Mouse (Mus musculus) liver, postnatal 0 days (tissue): ENCODE results near the gene Mob3b. TPM values are rescaled to one million over a fixed set of nuclear protein-coding genes. Genes with fewer than 3 reads are reported as not detected.

Experiments
- ATAC-seq: fragments of 200-750 bp; cut with Nextera tagmentation; 2 replicates; pipeline ENCODE4 v1.8.0; 2017; ENCODE audit warnings: mild to moderate bottlenecking, moderate library complexity
- DNase-seq: peaks from one replicate; pipeline ENCODE4 v3.0.0-alpha.2; 2016
- H3K27ac ChIP-seq: fragments of 300-500 bp; sonication (generic); 2 replicates; pipeline ENCODE4 v1.5.1; 2014; ENCODE audit warnings: antibody characterized with exemption, moderate library complexity, mild to moderate bottlenecking, low read depth
- H3K27me3 ChIP-seq: fragments of 300-500 bp; sonication (generic); 2 replicates; pipeline ENCODE4 v1.6.1; 2014; ENCODE audit warnings: low read length, control low read depth, mixed read lengths; ENCODE audit not compliant: insufficient read depth
- H3K36me3 ChIP-seq: fragments of 300-500 bp; sonication (generic); replicated peaks from 2 replicates; pipeline ENCODE4 v1.6.1; 2014; ENCODE audit warnings: mild to moderate bottlenecking, control low read depth, low read length, moderate library complexity, mixed read lengths; ENCODE audit not compliant: insufficient read depth
- H3K4me1 ChIP-seq: fragments of 300-500 bp; sonication (generic); 2 replicates; pipeline ENCODE4 v1.6.1; 2014; ENCODE audit warnings: antibody characterized with exemption, mild to moderate bottlenecking, control low read depth; ENCODE audit not compliant: insufficient read depth
- H3K4me2 ChIP-seq: fragments of 300-500 bp; sonication (generic); 2 replicates; pipeline ENCODE4 v1.6.1; 2014; ENCODE audit warnings: low read depth, mild to moderate bottlenecking, low read length, moderate library complexity, mixed read lengths
- H3K4me3 ChIP-seq: fragments of 300-500 bp; sonication (generic); 2 replicates; pipeline ENCODE4 v1.5.1; 2014; ENCODE audit warnings: low read depth, low read length
- H3K9ac ChIP-seq: fragments of 300-500 bp; sonication (generic); replicated peaks from 2 replicates; pipeline ENCODE4 v1.6.1; 2014; ENCODE audit warnings: mild to moderate bottlenecking, moderate library complexity
- H3K9me3 ChIP-seq: fragments of 300-500 bp; sonication (generic); 2 replicates; pipeline ENCODE4 v1.6.1; 2016; ENCODE audit warnings: mild to moderate bottlenecking, control low read depth, low read length, mixed read lengths
- CTCF ChIP-seq: sonication (generic); IDR thresholded peaks from 2 replicates; pipeline ENCODE4 v1.5.1; 2016; ENCODE audit warnings: antibody characterized with exemption, low read depth
- EP300 ChIP-seq: IDR thresholded peaks from 2 replicates; pipeline ENCODE4 v1.6.1; 2016; ENCODE audit warnings: antibody characterized with exemption, low read depth, mild to moderate bottlenecking
- WGBS: fragments of 180-500 bp; shearing (Covaris S2); extraction: QIAGEN DNeasy Blood & Tissue Kit; methylation state at CpG from one replicate; pipeline ENCODE4 v1.1.7; 2014; ENCODE audit not compliant: insufficient replicate concordance; 5-methylcytosine and 5-hydroxymethylcytosine counted together
- polyA plus RNA-seq: library from polyadenylated mRNA; unstranded; fragments of >200 nt; fragmentation: Nextera tagmentation; extraction: Ambion mirVana; gene quantifications from 2 replicates; pipeline ENCODE4 v1.2.1, GENCODE M21; 2015

The Mob3b gene
- polyA plus RNA-seq, 1 experiment from 2014 or later: 13.6 TPM

DNA sequence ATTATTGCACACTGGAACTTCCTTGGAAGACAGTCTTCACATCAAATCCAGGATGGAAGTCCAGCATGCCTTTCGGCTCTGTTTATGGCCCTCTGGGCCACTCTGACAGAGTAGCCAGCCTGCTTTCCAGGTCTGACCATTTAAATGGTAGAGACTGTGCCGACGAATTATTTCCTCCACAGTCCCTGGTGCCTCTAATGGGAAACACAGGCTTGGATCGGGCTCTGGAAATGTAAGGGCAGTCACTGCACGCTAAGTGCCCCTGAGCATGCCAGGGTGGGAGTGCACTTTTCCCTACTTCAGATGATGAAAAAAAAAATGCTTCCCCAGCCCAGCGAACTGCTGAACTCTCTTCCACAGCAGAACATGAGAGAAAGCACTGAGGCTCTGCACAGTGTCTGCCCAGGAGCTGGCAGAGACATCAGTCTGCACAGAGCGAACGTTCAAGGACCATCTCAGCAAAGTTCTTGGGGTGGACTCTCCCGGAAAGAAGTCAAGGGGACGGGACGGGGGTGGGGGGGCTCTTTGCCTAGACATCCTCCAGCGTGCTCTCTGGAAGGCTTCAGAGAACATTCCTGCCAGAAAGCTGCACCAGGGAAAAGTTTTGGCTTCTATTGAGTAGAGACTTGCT, 13.7 kb downstream of the Mob3b start:
- Histone ChIP-seq H3K36me3 (no peaks in the 10 kb centered on the region), H3K4me1 (peaks cover 5% of the 10 kb centered on the region), H3K4me3 (no peak overlapping the region), H3K27me3 (no peaks in the 10 kb centered on the region), H3K4me2 (no peak overlapping the region), H3K27ac (no peak overlapping the region), H3K9ac (no peak overlapping the region), H3K9me3 (no peaks in the 10 kb centered on the region)
- ATAC-seq (no peak), DNase-seq (no peak)
- WGBS: 84% methylated on average over 12 of the region's 12 CpGs
- TF ChIP-seq EP300 (no peak), CTCF (no peak)

DNA sequence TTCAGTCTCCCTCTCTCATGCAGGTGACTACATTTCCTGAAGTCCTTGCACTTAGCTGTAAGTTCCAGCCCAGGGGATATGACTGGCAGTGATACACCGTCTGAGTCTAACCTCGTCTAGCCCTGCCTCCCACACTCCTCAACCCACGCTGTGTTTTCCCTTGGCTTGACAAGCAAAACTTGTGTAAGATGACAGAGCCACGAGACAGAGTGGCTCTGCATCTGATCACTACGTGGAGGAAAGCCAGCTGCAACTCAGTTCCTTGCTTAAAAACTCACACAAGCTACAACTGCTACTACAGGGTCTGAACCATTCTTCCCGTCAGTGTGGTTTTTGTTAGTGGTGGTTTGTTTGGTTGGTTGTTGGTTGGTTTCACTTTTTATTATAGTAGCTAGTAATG, 17.0 kb downstream of the Mob3b start:
- no peak for DNase-seq
- WGBS: 38% methylated on average over 6 of the region's 6 CpGs
- H3K4me2 ChIP-seq: no peak overlapping the region
- TF ChIP-seq EP300 (no peak), CTCF (no peak)
- H3K4me3 ChIP-seq: no peak overlapping the region
- no peaks in the 10 kb centered on the region for H3K9me3 ChIP-seq
- no peaks in the 10 kb centered on the region for H3K36me3 ChIP-seq
- H3K9ac ChIP-seq: no peak overlapping the region
- peaks cover 13% of the 10 kb centered on the region for H3K4me1 ChIP-seq
- no peak overlapping the region for H3K27ac ChIP-seq
- no peaks in the 10 kb centered on the region for H3K27me3 ChIP-seq
- ATAC-seq: no peak

DNA sequence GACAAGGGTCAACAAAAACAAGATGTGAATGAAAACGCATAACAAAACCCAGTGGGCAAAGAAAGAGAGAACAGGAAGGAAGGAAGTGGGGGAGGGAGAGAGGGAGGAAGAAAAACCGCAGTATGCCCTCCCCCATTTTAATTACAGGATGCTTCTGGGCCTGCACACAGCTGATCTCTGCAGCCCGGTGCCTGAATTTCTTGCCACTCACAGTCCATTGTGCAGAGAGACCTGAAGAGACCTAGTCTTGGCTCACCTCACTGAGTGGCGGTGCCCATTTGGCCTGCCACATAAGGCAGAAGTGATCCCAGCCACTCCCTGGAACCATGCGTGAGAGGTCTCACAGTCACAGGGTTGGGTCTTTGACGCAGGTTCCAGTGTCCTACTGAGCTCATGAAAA, 19.2 kb downstream of the Mob3b start:
- Histone ChIP-seq H3K9ac (no peak overlapping the region), H3K4me2 (no peak overlapping the region), H3K4me1 (peaks cover 13% of the 10 kb centered on the region), H3K9me3 (no peaks in the 10 kb centered on the region), H3K4me3 (no peak overlapping the region), H3K27me3 (no peaks in the 10 kb centered on the region), H3K27ac (no peak overlapping the region), H3K36me3 (no peaks in the 10 kb centered on the region)
- no peak for ATAC-seq
- no peak for DNase-seq
- 43% methylated on average over 6 of the region's 6 CpGs for WGBS
- TF ChIP-seq CTCF: no peak
- TF ChIP-seq EP300: no peak

DNA sequence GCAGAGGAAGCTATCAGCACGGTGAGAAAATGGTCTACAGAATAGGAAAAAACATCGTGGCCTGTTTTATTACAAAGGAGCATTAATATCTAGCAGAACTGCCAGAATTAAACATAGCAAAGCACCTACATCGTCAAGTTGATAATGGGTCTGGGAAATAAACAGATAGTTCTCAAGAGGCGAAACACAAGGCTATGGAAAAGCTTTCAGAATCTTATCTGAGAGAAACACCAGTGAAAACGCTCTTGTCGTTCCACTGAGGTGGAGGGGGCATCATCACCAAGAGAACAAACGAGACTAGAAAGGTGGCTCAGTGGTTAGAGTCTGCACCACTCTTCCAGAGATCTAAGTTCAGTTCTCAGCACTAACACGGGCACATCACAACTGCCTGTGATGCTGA, 20.3 kb downstream of the Mob3b start:
- 52% methylated on average over 8 of the region's 8 CpGs for WGBS
- H3K9me3 ChIP-seq: no peaks in the 10 kb centered on the region
- no peak for TF ChIP-seq EP300
- no peak for TF ChIP-seq CTCF
- H3K27me3 ChIP-seq: no peaks in the 10 kb centered on the region
- H3K4me2 ChIP-seq: no peak overlapping the region
- DNase-seq (no peak), ATAC-seq (no peak)
- no peak overlapping the region for H3K27ac ChIP-seq
- H3K4me3 ChIP-seq: no peak overlapping the region
- peaks cover 13% of the 10 kb centered on the region for H3K4me1 ChIP-seq
- no peaks in the 10 kb centered on the region for H3K36me3 ChIP-seq
- no peak overlapping the region for H3K9ac ChIP-seq

DNA sequence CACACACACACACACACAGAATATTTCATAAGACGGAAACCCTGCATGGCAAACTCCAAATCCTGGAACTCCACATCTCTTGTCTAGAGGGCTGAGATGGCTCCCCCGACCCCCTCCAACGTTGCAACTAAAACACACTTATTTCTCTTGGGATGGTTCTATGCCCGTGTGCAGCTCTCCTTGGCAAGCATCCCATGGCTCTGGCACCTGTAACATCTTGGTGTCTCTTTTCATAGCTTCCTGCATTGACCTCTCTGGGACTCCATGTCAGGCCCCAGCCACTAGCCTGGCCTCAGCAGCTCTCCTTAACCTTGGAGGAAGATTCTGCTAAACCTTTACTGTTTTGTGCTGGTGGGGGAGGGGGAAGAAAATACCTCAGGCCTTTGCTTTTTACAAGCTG, 21.5 kb downstream of the Mob3b start:
- ATAC-seq (no peak), DNase-seq (no peak)
- Histone ChIP-seq H3K9ac (no peak overlapping the region), H3K4me2 (no peak overlapping the region), H3K4me3 (no peak overlapping the region), H3K9me3 (no peaks in the 10 kb centered on the region), H3K36me3 (no peaks in the 10 kb centered on the region), H3K27ac (0 out of 2 replicates have a peak overlapping the region, but pooled peaks have one; percentile 3), H3K27me3 (no peaks in the 10 kb centered on the region), H3K4me1 (peaks cover 16% of the 10 kb centered on the region)
- TF ChIP-seq EP300: no peak
- no peak for TF ChIP-seq CTCF
- WGBS: 77% methylated on average over 4 of the region's 4 CpGs

DNA sequence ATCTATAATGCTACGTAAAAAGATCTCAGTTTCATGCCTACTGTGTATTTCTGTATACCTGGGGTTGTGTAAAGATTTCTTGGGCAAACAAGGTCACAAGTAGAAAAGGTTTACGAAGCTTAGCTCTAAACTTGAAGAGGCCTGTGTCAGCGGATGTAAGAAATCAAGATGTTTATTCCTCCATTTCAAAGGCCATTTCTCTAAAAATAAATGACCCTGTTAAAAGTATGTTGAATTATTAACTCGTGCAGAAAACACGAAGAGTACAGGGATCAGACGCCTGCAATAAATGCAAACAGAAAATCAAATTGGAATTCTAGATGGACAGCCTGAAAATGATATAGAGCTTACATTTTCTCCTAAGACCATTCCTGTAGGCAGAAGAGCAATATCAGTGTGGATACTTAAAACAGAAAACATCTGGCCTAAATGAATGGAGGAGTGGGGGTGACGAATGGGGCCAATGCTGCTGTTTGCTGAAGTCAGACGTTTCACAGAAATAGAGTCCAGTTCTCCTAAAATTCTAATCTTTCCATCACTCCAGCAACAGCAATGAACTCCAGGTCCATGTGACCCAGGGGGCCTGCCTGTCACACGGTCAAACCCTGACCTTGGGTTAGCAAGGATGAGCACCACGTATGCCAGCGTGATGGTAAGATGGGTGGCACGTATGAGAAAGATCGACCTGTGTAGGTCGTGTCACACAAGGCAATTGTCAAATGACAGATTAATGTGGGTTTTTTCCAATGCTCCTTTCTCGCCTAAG, 22.3 kb downstream of the Mob3b start:
- TF ChIP-seq CTCF (no peak), EP300 (no peak)

More for the DNA sequence above, 22.3 kb downstream of the Mob3b start:
- Histone ChIP-seq H3K36me3 (no peaks in the 10 kb centered on the region), H3K9me3 (no peaks in the 10 kb centered on the region), H3K9ac (no peak overlapping the region), H3K4me3 (no peak overlapping the region), H3K4me1 (peaks cover 20% of the 10 kb centered on the region), H3K4me2 (no peak overlapping the region), H3K27me3 (no peaks in the 10 kb centered on the region), H3K27ac (0 out of 2 replicates have a peak overlapping the region, but pooled peaks have one; percentile 16)
- DNase-seq: no peak
- ATAC-seq: no peak
- 63% methylated on average over 15 of the region's 15 CpGs for WGBS
